Mouse (Mus musculus) thymus, adult 18-20 months (tissue): ENCODE results near the gene Il17rd.

Experiments used
- DNase-seq, 2 experiments: peaks; one replicate each; pipeline ENCODE4 v3.0.0; 2022; ENCODE audit warnings: mixed read lengths in 2 of 2

Gene Il17rd

GRCm38 (mm10) chr14:27150011-27150640 lies 111.4 kb downstream of the Il17rd start:
- DNase-seq = no peak

GRCm38 (mm10) chr14:27151432-27151831 lies 112.7 kb downstream of the Il17rd start:
- DNase-seq = no peak

- no peak for DNase-seq
Measured at GRCm38 (mm10) chr14:27155088-27155487, 116.3 kb downstream of the Il17rd start.

- DNase-seq = no peak
Measured at GRCm38 (mm10) chr14:27156032-27156431, 117.3 kb downstream of the Il17rd start.
